19 mouse cellular contexts compared by ENCODE assay signal in the genomic region with DNA sequence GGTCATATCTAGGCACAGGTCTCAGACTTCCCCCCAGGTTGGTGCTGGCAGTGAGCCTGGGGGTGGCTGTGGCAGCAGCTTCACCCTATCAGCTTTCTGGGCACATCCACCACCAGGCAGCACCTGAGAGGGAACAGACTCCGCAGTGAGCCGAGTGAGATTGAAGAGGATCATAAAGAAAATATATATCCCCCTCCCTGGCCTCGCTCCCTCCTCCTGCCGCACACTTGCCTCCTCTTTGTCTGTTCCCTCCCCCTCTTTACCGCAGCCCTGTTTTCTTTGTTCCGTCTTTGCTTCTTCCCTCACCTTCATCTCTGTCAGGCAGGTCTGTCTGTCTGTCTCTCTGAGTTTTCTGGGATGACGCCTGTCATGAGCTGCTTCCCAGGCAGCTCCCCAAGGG. TPM values are rescaled to one million over a fixed set of nuclear protein-coding genes. Genes with fewer than 3 reads are reported as not detected.
DNase-seq lines count a peak whose midpoint lies in the region; ATAC-seq and TF ChIP-seq lines count a peak whose summit lies in the region.
"Had no signal": no experiment of that assay in that cellular context is flagged by ENCODE, and none has a peak within 500 bp of the region (broad histone marks: within the 10 kb centered on the region; RNA-seq: fewer than 3 reads in every experiment).

No protein-coding gene starts in this region.

- no peaks in the 10 kb centered on the region for H3K9me3 ChIP-seq in kidney, embryonic 14.5 days (ENCODE audit: control insufficient read depth, low read length)
- no peaks in the 10 kb centered on the region for H3K9me3 ChIP-seq in hindbrain, embryonic 12.5 days (replicated peaks)
- H3K9me3 ChIP-seq in limb, embryonic 11.5 days (ENCODE audit: control insufficient read depth, low read length): no peaks in the 10 kb centered on the region
- no peaks in the 10 kb centered on the region for H3K9me3 ChIP-seq in neural tube, embryonic 13.5 days
- H3K9me3 ChIP-seq: intestine, embryonic 15.5 days; midbrain, embryonic 12.5 days had no signal

- DNase-seq in kidney, postnatal 4 days: no peak
- DNase-seq in limb, embryonic 11.5 days (ENCODE audit: low spot score): peak; percentile 34
- no peak for DNase-seq in thymus, adult 2 months
- DNase-seq: adrenal gland, postnatal 10 days; B cell, adult 2 months; cerebellum, adult 18-20 months; lung, adult 2 months; lung, postnatal 4 days; thymus, adult 18-20 months had no signal

- H3K4me1 ChIP-seq in kidney, embryonic 14.5 days (ENCODE audit: control insufficient read depth, insufficient read depth, low read length): no peaks in the 10 kb centered on the region
- peaks cover 5% of the 10 kb centered on the region for H3K4me1 ChIP-seq in hindbrain, embryonic 12.5 days
- H3K4me1 ChIP-seq in limb, embryonic 11.5 days (ENCODE audit: control insufficient read depth, insufficient read depth, low read length): peaks cover 39% of the 10 kb centered on the region
- peaks cover 37% of the 10 kb centered on the region for H3K4me1 ChIP-seq in neural tube, embryonic 13.5 days (replicated peaks)
- H3K4me1 ChIP-seq in thymus, adult 2 months (replicated peaks; ENCODE audit: control insufficient read depth, insufficient read depth, low read length): no peaks in the 10 kb centered on the region
- H3K4me1 ChIP-seq: intestine, embryonic 15.5 days had no signal

- no peak for TF ChIP-seq POLR2A in thymus, adult 2 months (IDR thresholded peaks at IDR 0.05; ENCODE audit: control insufficient read depth, extremely low read depth, insufficient read depth, low read length, poor library complexity)

- peaks cover 5% of the 10 kb centered on the region; the same call in 1 of the 2 replicates for H3K27me3 ChIP-seq in kidney, embryonic 14.5 days (ENCODE audit: control insufficient read depth, insufficient read depth, low read length)
- peaks cover 80% of the 10 kb centered on the region for H3K27me3 ChIP-seq in hindbrain, embryonic 12.5 days
- H3K27me3 ChIP-seq in limb, embryonic 11.5 days (ENCODE audit: control insufficient read depth, insufficient read depth, low read length): no peaks in the 10 kb centered on the region
- peaks cover 79% of the 10 kb centered on the region for H3K27me3 ChIP-seq in neural tube, embryonic 13.5 days
- H3K27me3 ChIP-seq in thymus, adult 2 months (ENCODE audit: control insufficient read depth, insufficient read depth, low read length): no peaks in the 10 kb centered on the region; the same call in 1 of the 2 replicates

- no peak overlapping the region for H3K9ac ChIP-seq in kidney, embryonic 14.5 days (ENCODE audit: low read depth, low read length)
- H3K9ac ChIP-seq in hindbrain, embryonic 12.5 days: no peak overlapping the region; the same call in 1 of the 2 replicates
- no peak overlapping the region for H3K9ac ChIP-seq in limb, embryonic 11.5 days (ENCODE audit: low read length)
- peak overlapping the region; percentile 48; the same call in 1 of the 2 replicates for H3K9ac ChIP-seq in neural tube, embryonic 13.5 days
- H3K9ac ChIP-seq: intestine, embryonic 15.5 days; midbrain, embryonic 12.5 days had no signal

- H3K4me3 ChIP-seq in kidney, embryonic 14.5 days (ENCODE audit: low read length): no peak overlapping the region
- H3K4me3 ChIP-seq in hindbrain, embryonic 12.5 days: no peak overlapping the region
- no peak overlapping the region for H3K4me3 ChIP-seq in limb, embryonic 11.5 days (ENCODE audit: low read depth, low read length)
- H3K4me3 ChIP-seq in neural tube, embryonic 13.5 days: no peak overlapping the region
- no peak overlapping the region for H3K4me3 ChIP-seq in thymus, adult 2 months (ENCODE audit: control insufficient read depth, insufficient read depth, low read length)
- H3K4me3 ChIP-seq: erythroblast, embryonic 14.5 days; intestine, embryonic 15.5 days; midbrain, embryonic 12.5 days had no signal

- ATAC-seq in kidney, embryonic 14.5 days (ENCODE audit: low FRiP score, low TSS enrichment): peak; percentile 11; the same call in 1 of the 2 replicates
- no peak for ATAC-seq in hindbrain, embryonic 12.5 days (ENCODE audit: low FRiP score)
- no peak for ATAC-seq in limb, embryonic 11.5 days (ENCODE audit: insufficient number of reproducible peaks, low FRiP score, low TSS enrichment, low read depth)
- ATAC-seq in neural tube, embryonic 13.5 days (ENCODE audit: low read depth): peak; percentile 61
- no peak for ATAC-seq in erythroid progenitor cell, adult 5-6 weeks (replicated peaks; ENCODE audit: low FRiP score, poor library complexity, severe bottlenecking)
- ATAC-seq: intestine, embryonic 15.5 days had no signal

- no peak for TF ChIP-seq CTCF in thymus, adult 2 months (IDR thresholded peaks at IDR 0.05; ENCODE audit: borderline replicate concordance, control insufficient read depth, extremely low read depth, insufficient read depth, low read length, poor library complexity)

- H3K27ac ChIP-seq in kidney, embryonic 14.5 days (ENCODE audit: low read depth, low read length): no peak overlapping the region
- peak overlapping the region; percentile 46; the same call in 1 of the 2 replicates for H3K27ac ChIP-seq in hindbrain, embryonic 12.5 days
- 0 out of 2 replicates have a peak overlapping the region, but pooled peaks have one; percentile 0 for H3K27ac ChIP-seq in limb, embryonic 11.5 days (replicated peaks; ENCODE audit: low read depth, low read length)
- H3K27ac ChIP-seq in neural tube, embryonic 13.5 days (replicated peaks): peak overlapping the region; percentile 88
- no peak overlapping the region for H3K27ac ChIP-seq in thymus, adult 2 months (ENCODE audit: control insufficient read depth, insufficient read depth, low read length)
- H3K27ac ChIP-seq: intestine, embryonic 15.5 days; kidney, postnatal 0 days had no signal

- WGBS in kidney, embryonic 14.5 days: 19% methylated on average over 7 of the region's 7 CpGs
- WGBS in hindbrain, embryonic 12.5 days: 57% methylated on average over 7 of the region's 7 CpGs
- WGBS in limb, embryonic 11.5 days: 29% methylated on average over 7 of the region's 7 CpGs
- 23% methylated on average over 7 of the region's 7 CpGs for WGBS in neural tube, embryonic 13.5 days
- WGBS in thymus, adult 2 months: 58% methylated on average over 7 of the region's 7 CpGs

- H3K4me2 ChIP-seq in kidney, embryonic 14.5 days (replicated peaks; ENCODE audit: low read depth, low read length): no peak overlapping the region
- no peak overlapping the region for H3K4me2 ChIP-seq in hindbrain, embryonic 12.5 days (replicated peaks)
- no peak overlapping the region for H3K4me2 ChIP-seq in limb, embryonic 11.5 days (ENCODE audit: low read depth, severe bottlenecking)
- H3K4me2 ChIP-seq in neural tube, embryonic 13.5 days: no peak overlapping the region
- H3K4me2 ChIP-seq: heart, embryonic 11.5 days; intestine, embryonic 15.5 days; liver, embryonic 11.5 days; midbrain, embryonic 12.5 days had no signal

- H3K36me3 ChIP-seq in kidney, embryonic 14.5 days (ENCODE audit: control insufficient read depth, insufficient read depth, low read length): no peaks in the 10 kb centered on the region
- no peaks in the 10 kb centered on the region for H3K36me3 ChIP-seq in hindbrain, embryonic 12.5 days
- H3K36me3 ChIP-seq in limb, embryonic 11.5 days (ENCODE audit: control insufficient read depth, insufficient read depth, low read length): no peaks in the 10 kb centered on the region
- no peaks in the 10 kb centered on the region for H3K36me3 ChIP-seq in neural tube, embryonic 13.5 days
- no peaks in the 10 kb centered on the region for H3K36me3 ChIP-seq in thymus, adult 2 months (ENCODE audit: control insufficient read depth, insufficient read depth, low read length)
- H3K36me3 ChIP-seq: intestine, embryonic 15.5 days; midbrain, embryonic 12.5 days had no signal

RNA-seq across cellular contexts. Expression of a gene that starts 32.4 kb away (rescaled TPM):
- 26.1 and 41.3 TPM in 2 replicates for polyA plus RNA-seq in kidney, embryonic 14.5 days (2014; fragmentation: Nextera tagmentation; extraction: Ambion mirVana)
- polyA plus RNA-seq in hindbrain, embryonic 12.5 days (2016; fragmentation: Nextera tagmentation; extraction: Ambion mirVana): 47.3 and 49.1 TPM in 2 replicates
- 34.4 and 36.4 TPM in 2 replicates for polyA plus RNA-seq in limb, embryonic 11.5 days (2014; fragmentation: Nextera tagmentation; extraction: Ambion mirVana)
- polyA plus RNA-seq in neural tube, embryonic 13.5 days (2015; fragmentation: Nextera tagmentation; extraction: Ambion mirVana): 35.7 and 41.9 TPM in 2 replicates
- total RNA-seq in erythroid progenitor cell, adult 5-6 weeks (2015; ENCODE audit: low replicate concordance): 17.6 and 21.6 TPM in 2 replicates
- total RNA-seq in erythroid progenitor cell, adult 5-6 weeks (2017; ENCODE audit: low replicate concordance): 34.1 and 40.8 TPM in 2 replicates
- polyA plus RNA-seq in thymus, adult 2 months (2012; rRNA removed): 74.7 and 77.5 TPM in 2 replicates

Comparison
In these comparisons a context has a peak if more than half of its experiments do, and no peak if none do; other contexts are left out.
1. ATAC-seq: peak in kidney, embryonic 14.5 days (single experiment) and neural tube, embryonic 13.5 days (single experiment); none in hindbrain, embryonic 12.5 days (single experiment), limb, embryonic 11.5 days (single experiment) and erythroid progenitor cell, adult 5-6 weeks (single experiment).
2. H3K27ac ChIP-seq: peak in hindbrain, embryonic 12.5 days (single experiment), limb, embryonic 11.5 days (single experiment) and neural tube, embryonic 13.5 days (single experiment); none in kidney, embryonic 14.5 days (single experiment) and thymus, adult 2 months (single experiment).